Mouse (Mus musculus): ENCODE measurements around the gene Zfp592.

Gene Zfp592

DNA sequence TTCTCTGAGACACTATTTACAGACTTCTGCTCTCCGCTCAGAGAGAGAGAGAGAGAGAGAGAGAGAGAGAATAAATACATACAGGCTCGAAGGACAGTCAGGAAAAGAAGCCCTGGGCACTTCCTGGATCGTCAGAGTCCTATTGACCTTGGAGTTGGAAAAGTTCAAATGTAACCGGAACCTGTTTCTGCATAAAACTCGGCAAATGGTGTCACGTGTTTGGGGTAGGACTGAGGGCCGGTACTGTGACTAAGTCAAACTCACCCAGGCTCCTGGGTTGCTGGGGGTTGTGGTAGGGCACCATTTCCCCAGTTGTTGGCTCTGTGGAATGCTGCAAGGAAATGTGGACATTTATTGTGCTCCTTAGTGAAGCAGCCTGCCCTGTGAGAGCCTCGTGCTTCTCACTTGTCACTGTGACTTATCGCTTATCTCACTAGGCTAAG, 65.3 kb downstream of the Zfp592 start:
- no peak for DNase-seq

DNA sequence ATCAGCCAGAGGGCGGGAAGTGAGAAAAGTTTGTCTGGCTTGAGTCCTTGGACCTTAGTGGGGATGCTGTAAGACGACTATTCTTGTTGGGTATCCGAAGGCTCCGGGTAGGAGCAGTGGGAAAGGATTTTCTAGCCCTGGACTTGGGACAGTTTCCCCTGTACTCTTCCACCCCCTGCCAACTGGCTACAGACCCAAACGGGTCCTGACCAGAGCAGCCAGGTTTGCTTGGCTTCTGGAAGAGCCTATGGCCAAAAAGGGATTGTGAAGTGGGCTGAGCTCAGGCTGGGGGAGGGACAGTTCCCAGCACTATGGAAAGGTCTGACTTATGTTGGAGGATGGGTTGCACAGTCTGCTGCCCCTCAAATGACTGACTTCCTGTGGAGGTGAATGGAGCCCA, 65.9 kb downstream of the Zfp592 start:
- DNase-seq, result peak; percentile 52 to 65

DNA sequence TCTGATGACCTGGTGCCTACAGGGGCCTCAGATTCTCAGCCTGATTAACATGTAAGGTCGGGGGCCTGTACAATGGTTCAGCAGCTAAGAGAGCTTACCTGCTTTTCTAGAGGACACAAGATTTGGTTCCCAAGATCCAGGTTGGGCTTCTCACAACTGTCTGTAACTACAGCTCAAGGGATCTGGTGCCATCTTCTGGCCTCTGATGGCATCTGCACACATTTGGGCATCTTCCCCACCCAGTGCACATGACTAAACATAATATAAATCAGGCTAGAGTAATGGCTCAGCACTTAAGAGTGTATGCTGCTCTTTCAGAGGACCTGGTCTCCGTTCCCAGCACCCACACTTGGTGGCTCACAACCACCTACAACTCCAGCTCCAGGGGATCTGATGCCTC, 67.4 kb downstream of the Zfp592 start:
- peak; percentile 26 to 37 for DNase-seq

DNA sequence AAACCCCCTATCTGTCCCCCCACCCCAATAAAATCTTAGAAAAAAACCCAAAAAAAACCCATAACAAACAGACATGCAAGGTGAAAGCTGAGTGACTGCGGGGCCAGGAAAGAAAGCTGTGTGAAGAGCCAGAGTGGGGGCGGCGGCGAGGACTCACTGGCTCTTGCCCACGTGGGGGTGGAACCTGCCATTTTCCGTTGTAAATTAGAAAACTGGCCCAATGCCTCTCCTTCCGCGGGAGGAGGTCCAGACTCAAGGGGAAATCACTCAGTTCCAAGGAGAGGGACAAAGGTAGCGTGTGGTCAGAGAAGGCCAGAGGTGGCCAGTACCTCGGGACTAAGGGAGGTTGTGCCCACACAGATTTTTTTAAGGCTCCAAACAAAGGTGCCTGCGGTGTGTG, 68.5 kb downstream of the Zfp592 start:
- DNase-seq, result peak; percentile 30 to 44

DNA sequence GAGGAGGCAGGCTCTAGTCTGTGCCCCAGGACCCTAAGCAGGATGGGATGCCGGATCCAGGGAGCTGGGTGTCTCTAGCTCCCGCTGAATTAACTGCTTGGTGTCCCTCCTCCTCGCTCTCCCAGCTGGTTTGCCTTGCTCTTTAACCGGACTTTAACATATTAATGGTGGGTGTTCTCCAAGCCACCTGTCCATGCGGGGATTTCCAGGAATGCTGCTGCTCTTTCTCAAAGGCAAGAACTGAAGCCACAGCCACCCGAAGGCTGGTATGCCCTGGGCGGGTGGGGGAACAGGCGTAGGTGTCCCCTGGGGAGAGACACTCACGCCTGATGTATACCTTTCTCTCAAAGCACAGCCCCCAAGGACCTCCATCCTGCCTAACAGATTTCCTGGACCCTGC, 69.9 kb downstream of the Zfp592 start:
- DNase-seq, result no peak

DNA sequence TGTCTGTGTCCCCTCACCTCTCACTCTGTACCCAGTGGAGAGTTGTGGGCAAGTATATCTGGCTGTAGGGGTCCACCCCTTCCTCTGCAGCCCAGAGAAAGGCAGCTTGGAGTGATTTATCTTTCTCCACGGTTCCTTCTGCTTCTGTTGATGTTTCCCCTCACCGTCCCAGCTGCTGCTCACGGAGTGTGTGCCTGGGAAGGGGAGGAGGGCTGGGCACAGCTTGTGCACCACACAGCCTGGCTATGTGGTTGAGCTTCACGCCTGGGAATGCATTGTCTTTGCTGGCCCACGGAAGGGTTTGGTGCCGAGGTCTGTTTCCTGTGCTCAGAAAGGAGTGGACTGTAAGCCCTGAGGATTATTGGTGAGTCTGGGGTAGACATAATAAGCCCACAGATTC, 73.2 kb downstream of the Zfp592 start:
- no peak for DNase-seq

DNA sequence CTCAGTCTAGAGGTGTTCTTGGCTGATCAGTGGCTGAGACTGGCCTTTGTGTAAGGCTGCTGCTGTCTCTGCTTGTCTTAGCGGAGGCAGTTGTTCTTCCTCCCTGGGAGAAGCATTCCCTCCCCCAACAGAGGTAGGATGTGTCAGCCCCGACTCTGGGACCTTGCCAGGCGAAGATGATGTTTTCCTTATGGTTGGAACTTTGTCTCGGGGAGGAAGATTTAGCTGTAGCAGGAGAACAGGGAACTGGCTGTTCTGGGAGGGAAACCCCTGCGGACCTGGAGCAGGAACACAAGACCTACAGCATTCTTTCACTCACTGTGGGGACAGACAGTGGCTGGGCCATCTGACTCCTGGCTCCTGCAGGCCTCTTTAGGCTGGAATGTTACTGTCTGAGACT, 79.0 kb downstream of the Zfp592 start:
- peak in 1 of 2 experiments; percentile 16 for DNase-seq

DNA sequence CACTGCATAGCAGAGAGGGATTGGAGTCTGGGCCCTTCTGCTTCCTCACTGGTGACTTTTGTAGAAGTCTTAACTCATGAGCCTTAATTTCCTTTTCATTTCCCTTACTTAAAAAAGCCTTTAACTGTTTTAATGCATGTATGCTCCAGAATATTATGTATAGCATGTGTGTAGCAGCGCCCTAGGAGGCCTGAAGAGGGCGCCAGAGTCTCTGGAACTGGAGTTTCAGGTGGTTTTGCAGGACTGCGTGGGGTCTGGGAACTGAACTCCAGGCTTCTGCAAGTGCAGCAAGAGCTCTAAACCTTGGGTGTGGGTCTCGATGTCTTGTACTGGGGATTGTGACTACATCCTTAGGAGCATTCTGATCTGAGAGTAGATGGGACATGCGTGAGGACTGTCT, 79.8 kb downstream of the Zfp592 start:
- no peak for DNase-seq

DNA sequence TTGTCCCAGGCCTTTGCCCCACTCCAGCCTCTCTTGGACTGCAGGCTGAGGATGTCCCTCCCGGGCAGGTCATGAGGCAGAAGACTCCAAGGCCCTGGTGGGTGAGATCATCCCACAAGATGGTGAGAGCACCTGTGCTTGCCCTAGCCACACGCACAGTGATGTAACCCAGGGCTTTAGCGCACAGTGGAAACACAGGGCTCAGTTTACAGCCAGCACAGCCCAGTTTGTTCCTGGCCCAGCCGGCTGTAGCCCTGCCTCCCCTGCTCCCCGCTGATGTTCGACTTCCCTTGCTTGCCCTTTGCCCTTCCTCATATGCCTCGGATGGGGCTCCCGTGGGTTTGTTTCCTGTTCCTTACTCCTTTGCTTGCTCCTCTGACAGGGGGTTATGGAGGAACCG, 81.1 kb downstream of the Zfp592 start:
- DNase-seq, result no peak

DNA sequence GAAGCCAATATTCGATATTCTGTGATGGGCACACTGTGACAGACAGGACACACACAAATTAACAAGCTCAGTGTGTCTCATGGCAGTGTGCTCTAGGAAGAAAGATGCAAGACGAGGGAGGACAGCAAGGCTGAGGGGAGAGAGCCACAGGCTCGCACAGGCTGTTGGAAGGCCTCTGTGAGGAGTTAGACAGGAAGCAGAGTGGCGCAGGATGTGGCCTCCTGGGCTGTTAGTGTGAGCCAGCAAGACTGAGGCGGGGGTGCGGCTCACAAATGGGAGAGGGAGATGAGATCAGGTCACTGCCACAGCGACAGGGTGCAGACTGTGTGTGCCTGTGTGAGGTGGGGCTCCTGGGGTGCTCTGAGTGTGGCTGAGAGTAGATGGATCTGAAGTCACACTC, 81.8 kb downstream of the Zfp592 start:
- no peak for DNase-seq

DNA sequence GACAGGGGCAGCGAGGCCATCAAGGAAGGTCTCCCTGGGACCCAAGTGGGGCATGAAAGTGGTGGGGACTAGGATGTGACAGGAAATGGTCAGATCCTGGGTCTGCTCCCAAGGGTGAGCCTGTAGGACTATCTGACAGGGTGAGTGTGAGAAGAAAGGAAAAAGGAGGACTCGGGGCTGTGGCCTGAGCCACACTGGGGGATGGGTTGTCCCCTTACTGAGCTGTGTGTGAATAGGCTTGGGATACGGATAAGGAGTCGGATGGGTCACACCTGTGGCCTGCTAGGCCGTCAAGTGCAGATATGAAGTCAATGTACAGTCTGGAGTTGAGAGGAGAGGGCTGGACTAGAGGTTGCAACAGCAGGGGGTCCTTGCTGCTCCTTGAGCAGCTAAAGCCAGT, 82.3 kb downstream of the Zfp592 start:
- DNase-seq, result no peak

DNA sequence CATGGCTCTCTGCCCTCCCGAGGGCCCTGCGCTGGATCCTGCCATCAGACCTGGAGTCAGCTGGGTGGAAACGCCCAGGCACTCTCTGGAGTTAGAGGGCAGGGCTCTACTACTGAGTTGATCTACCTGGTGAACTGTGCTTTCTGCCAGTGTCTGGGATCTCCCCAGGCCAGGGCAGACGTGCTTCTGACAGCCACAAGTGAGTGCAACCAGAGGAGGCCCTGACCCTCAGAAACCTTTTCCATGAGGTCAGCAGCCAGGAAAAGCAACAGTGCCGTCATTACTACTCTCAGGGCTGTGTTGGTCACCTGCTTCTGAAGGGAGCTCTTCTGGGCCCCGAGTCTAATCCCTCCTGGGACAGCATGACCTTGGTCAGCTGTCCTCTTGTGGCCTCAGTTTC, 83.5 kb downstream of the Zfp592 start:
- DNase-seq, result no peak

DNA sequence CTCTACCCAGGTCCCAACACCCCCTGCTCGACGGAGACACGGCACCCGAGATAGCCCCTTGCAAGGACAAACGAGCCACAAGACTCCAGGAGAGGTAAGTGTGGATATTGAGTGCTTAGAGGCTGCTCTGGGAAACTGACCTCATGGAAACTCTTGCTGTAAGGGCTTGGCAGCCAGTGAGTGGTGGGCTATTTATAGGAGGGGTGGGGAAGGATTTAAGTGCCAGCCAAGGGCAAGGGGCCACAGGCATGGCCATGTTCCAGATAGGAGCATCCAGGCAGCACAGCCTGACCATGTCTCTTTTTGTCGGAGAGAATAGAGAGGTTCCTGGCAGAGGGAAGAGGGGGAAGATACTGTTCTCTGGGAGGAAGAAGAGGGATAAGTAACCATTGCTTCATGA, 85.3 kb downstream of the Zfp592 start:
- no peak for DNase-seq

DNA sequence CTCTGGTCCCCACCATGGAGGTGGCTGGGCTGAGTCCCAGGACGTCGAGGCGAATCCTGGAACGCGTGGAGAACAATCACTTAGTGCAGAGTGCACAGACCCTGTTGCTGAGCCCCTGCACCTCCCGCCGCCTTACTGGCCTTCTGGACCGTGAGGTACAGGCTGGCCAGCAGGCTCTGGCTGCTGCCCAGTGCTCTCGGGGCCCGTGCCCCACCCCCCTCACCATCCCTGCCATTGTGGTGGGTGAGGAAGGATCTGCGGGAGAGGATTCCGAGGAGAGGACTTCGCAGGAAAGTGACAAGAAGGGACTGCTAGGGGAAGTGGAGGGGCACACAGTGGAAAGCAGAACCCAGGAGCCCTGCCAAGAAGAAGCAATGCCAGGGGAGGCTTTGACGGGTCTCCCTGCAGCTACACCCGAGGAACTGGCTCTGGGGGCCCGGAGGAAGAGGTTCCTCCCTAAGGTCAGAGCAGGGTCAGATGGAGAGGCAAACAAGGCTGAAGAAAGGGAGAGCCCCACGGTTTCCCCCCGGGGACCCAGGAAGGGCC, 100.0 kb downstream of the Zfp592 start:
- DNase-seq, result peak; percentile 56 to 69

DNA sequence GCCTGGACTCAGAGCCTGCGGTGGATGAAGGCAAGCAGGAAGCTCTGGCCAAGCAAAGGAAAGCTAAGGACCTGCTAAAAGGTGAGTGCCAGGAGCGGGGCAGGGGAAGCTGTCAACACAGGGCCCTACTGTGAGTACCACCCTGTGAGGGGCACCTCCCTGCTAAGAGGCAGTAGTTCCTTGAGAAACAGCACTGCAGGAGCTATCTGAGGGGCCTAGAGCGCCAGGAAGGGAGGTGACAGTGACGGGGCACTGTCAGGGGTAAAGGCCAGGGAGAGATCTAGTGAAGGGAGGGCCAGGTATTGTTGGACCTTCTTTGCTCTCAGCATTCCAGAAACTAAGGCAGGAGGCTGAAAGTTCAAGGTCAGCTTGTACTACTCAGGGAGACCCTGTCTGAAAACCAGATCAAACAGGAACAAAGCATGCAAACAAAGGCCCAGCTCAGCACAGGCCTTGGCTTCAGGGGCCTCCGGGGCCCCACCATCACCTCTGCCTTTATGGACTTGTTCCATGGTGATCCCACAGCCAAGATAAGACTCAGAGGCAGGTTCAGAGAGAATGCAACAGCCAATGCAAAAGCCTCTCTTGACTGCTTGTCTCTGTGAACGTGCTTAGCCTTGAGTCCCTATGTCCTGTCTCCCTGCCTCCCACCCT, 100.8 kb downstream of the Zfp592 start:
- no peak for DNase-seq

Data from cerebellum, postnatal 10 days (tissue).